Mouse (Mus musculus) cerebellum, postnatal 10 days (tissue): ENCODE results near the gene Rxfp4.

Source experiments
- DNase-seq, 2 experiments: peaks; one replicate each; pipeline ENCODE4 v3.0.0; 2021; ENCODE audit warnings: mixed read lengths in 2 of 2

Gene Rxfp4

GRCm38 (mm10) chr3:88651669-88652618 lies 998 bp downstream of the Rxfp4 start:
- DNase-seq, result peak in 1 of 2 experiments; percentile 3

- peak in 1 of 2 experiments; percentile 8 for DNase-seq
Measured at GRCm38 (mm10) chr3:88650713-88651504, 2.0 kb downstream of the Rxfp4 start.

GRCm38 (mm10) chr3:88649967-88650366 lies 3.0 kb downstream of the Rxfp4 start:
- no peak for DNase-seq

- peak in 1 of 2 experiments; percentile 6 for DNase-seq
Measured at GRCm38 (mm10) chr3:88649186-88649585, 3.8 kb downstream of the Rxfp4 start.

GRCm38 (mm10) chr3:88648452-88649168 lies 4.3 kb downstream of the Rxfp4 start:
- DNase-seq, result peak in 1 of 2 experiments; percentile 6

- DNase-seq, result no peak
Measured at GRCm38 (mm10) chr3:88647779-88648413, 5.0 kb downstream of the Rxfp4 start.

- DNase-seq, result no peak
Measured at GRCm38 (mm10) chr3:88647076-88647475, 5.9 kb downstream of the Rxfp4 start.

- no peak for DNase-seq
Measured at GRCm38 (mm10) chr3:88646426-88646995, 6.4 kb downstream of the Rxfp4 start.

- DNase-seq, result no peak
Measured at GRCm38 (mm10) chr3:88645937-88646336, 7.0 kb downstream of the Rxfp4 start.

- no peak for DNase-seq
Measured at GRCm38 (mm10) chr3:88643078-88643477, 9.9 kb downstream of the Rxfp4 start.

- DNase-seq, result peak; percentile 84
Measured at GRCm38 (mm10) chr3:88640676-88641075, 12.3 kb downstream of the Rxfp4 start.

GRCm38 (mm10) chr3:88639239-88639638 lies 13.7 kb downstream of the Rxfp4 start:
- DNase-seq, result no peak

GRCm38 (mm10) chr3:88637134-88637533 lies 15.8 kb downstream of the Rxfp4 start:
- DNase-seq, result no peak

- no peak for DNase-seq
Measured at GRCm38 (mm10) chr3:88636555-88636986, 16.4 kb downstream of the Rxfp4 start.

GRCm38 (mm10) chr3:88635506-88636275 lies 17.3 kb downstream of the Rxfp4 start:
- DNase-seq, result no peak

- DNase-seq, result no peak
Measured at GRCm38 (mm10) chr3:88633056-88633455, 19.9 kb downstream of the Rxfp4 start.

GRCm38 (mm10) chr3:88631921-88632587 lies 20.9 kb downstream of the Rxfp4 start:
- peak; percentile 57 for DNase-seq

- DNase-seq, result no peak
Measured at GRCm38 (mm10) chr3:88630849-88631341, 22.0 kb downstream of the Rxfp4 start.

- DNase-seq, result no peak
Measured at GRCm38 (mm10) chr3:88630018-88630417, 22.9 kb downstream of the Rxfp4 start.

GRCm38 (mm10) chr3:88629244-88629643 lies 23.7 kb downstream of the Rxfp4 start:
- DNase-seq, result no peak
